Mouse (Mus musculus) intestine, embryonic 14.5 days (tissue): ENCODE results near the gene Cbarp. TPM values are rescaled to one million over a fixed set of nuclear protein-coding genes. Genes with fewer than 3 reads are reported as not detected.

Experiments used
- ATAC-seq: fragments of 200-750 bp; cut with Nextera tagmentation; replicated peaks from 2 replicates; pipeline ENCODE4 v1.8.0; 2017; ENCODE audit warnings: low read depth, moderate number of reproducible peaks, moderate TSS enrichment, moderate library complexity; ENCODE audit not compliant: low FRiP score, low TSS enrichment
- DNase-seq: peaks from one replicate; pipeline ENCODE4 v3.0.0-alpha.2; 2018; ENCODE audit warnings: low spot score
- H3K27ac ChIP-seq: fragments of 300-500 bp; sonication (generic); 2 replicates; pipeline ENCODE4 v1.5.1; 2014; ENCODE audit warnings: low read depth, mild to moderate bottlenecking, control low read depth
- H3K27me3 ChIP-seq: fragments of 300-500 bp; sonication (generic); replicated peaks from 2 replicates; pipeline ENCODE4 v1.6.1; 2014; ENCODE audit warnings: low read length, control low read depth; ENCODE audit not compliant: control insufficient read depth, insufficient read depth
- H3K36me3 ChIP-seq: fragments of 300-500 bp; sonication (generic); 2 replicates; pipeline ENCODE4 v1.6.1; 2014; ENCODE audit warnings: low read length, control low read depth; ENCODE audit not compliant: control insufficient read depth, insufficient read depth
- H3K4me1 ChIP-seq: fragments of 300-500 bp; sonication (generic); replicated peaks from 2 replicates; pipeline ENCODE4 v1.6.1; 2014; ENCODE audit warnings: low read length, control low read depth, mixed read lengths; ENCODE audit not compliant: control insufficient read depth, insufficient read depth
- H3K4me2 ChIP-seq: fragments of 300-500 bp; sonication (generic); 2 replicates; pipeline ENCODE4 v1.6.1; 2014; ENCODE audit warnings: low read length
- H3K4me3 ChIP-seq: fragments of 300-500 bp; sonication (generic); 2 replicates; pipeline ENCODE4 v1.5.1; 2014; ENCODE audit warnings: low read depth, low read length, control low read depth, mixed read lengths
- H3K9ac ChIP-seq: fragments of 300-500 bp; sonication (generic); 2 replicates; pipeline ENCODE4 v1.6.1; 2014; ENCODE audit warnings: mild to moderate bottlenecking, low read length
- H3K9me3 ChIP-seq: fragments of 300-500 bp; sonication (generic); 2 replicates; pipeline ENCODE4 v1.6.1; 2016; ENCODE audit warnings: low read length, control low read depth; ENCODE audit not compliant: control insufficient read depth
- WGBS: fragments of 180-500 bp; shearing (Covaris S2); extraction: QIAGEN DNeasy Blood & Tissue Kit; methylation state at CpG from one replicate; pipeline ENCODE4 v1.1.7; 2014; 5-methylcytosine and 5-hydroxymethylcytosine counted together
- polyA plus RNA-seq: library from polyadenylated mRNA; unstranded; fragments of >200 nt; fragmentation: Nextera tagmentation; extraction: Ambion mirVana; gene quantifications from 2 replicates; pipeline ENCODE4 v1.2.1, GENCODE M21; 2014

Gene Cbarp
- polyA plus RNA-seq, 1 experiment from 2014 or later, result 8.5 TPM

GRCm38 (mm10) chr10:80081075-80081474, 59.6 kb downstream of the Cbarp start:
- Histone ChIP-seq H3K4me1 (no peaks in the 10 kb centered on the region), H3K27ac (no peak overlapping the region), H3K36me3 (peaks cover 58% of the 10 kb centered on the region), H3K4me2 (no peak overlapping the region), H3K9me3 (no peaks in the 10 kb centered on the region), H3K27me3 (no peaks in the 10 kb centered on the region), H3K9ac (no peak overlapping the region), H3K4me3 (no peak overlapping the region)
- ATAC-seq, result no peak
- WGBS, result 68% methylated on average over 3 of the region's 3 CpGs
- no peak for DNase-seq

Other genes with a start within 250 kb of the Cbarp start
- not detected in 2 replicates for gene Cfd, start 250.0 kb downstream of the Cbarp start, polyA plus RNA-seq
- 42.0 and 46.3 TPM in 2 replicates for gene Med16, start 231.9 kb downstream of the Cbarp start, polyA plus RNA-seq
- not detected in 2 replicates for gene Gm26602, start 230.0 kb downstream of the Cbarp start, polyA plus RNA-seq
- gene Kiss1r, start 223.9 kb downstream of the Cbarp start, polyA plus RNA-seq, result 0.46 and 0.51 TPM in 2 replicates
- 122 and 126 TPM in 2 replicates for gene R3hdm4, start 219.6 kb downstream of the Cbarp start, polyA plus RNA-seq
- gene Arid3a, start 213.8 kb downstream of the Cbarp start, polyA plus RNA-seq, result 12.7 and 14.4 TPM in 2 replicates
- 126 and 134 TPM in 2 replicates for gene Wdr18, start 180.7 kb downstream of the Cbarp start, polyA plus RNA-seq
- 0.23 and 0.28 TPM in 2 replicates for gene Grin3b, start 170.1 kb downstream of the Cbarp start, polyA plus RNA-seq
- gene Tmem259, start 156.5 kb downstream of the Cbarp start, polyA plus RNA-seq, result 14.4 and 17.5 TPM in 2 replicates
- 320 and 368 TPM in 2 replicates for gene Cnn2, start 152.3 kb downstream of the Cbarp start, polyA plus RNA-seq
- 3.7 and 3.8 TPM in 2 replicates for gene Abca7, start 144.3 kb downstream of the Cbarp start, polyA plus RNA-seq
- 6.8 and 8.0 TPM in 2 replicates for gene Arhgap45, start 124.2 kb downstream of the Cbarp start, polyA plus RNA-seq
- gene Polr2e, start 101.0 kb downstream of the Cbarp start, polyA plus RNA-seq, result 255 and 274 TPM in 2 replicates
- gene Gpx4, start 93.7 kb downstream of the Cbarp start, polyA plus RNA-seq, result 607 and 623 TPM in 2 replicates
- gene Sbno2, start 35.3 kb downstream of the Cbarp start, polyA plus RNA-seq, result 14.1 TPM in 2 replicates
- gene Stk11, start 25.0 kb downstream of the Cbarp start, polyA plus RNA-seq, result 27.0 and 27.5 TPM in 2 replicates
- 590 and 627 TPM in 2 replicates for gene Atp5d, start 2.2 kb downstream of the Cbarp start, polyA plus RNA-seq
- 25.5 and 28.9 TPM in 2 replicates for gene Midn, start 7.4 kb upstream of the Cbarp start, polyA plus RNA-seq
- gene Cirbp, start 25.1 kb upstream of the Cbarp start, polyA plus RNA-seq, result 76.4 and 81.6 TPM in 2 replicates
- 15.8 and 16.7 TPM in 2 replicates for gene 1600002K03Rik, start 32.1 kb upstream of the Cbarp start, polyA plus RNA-seq
- gene Efna2, start 38.6 kb upstream of the Cbarp start, polyA plus RNA-seq, result 10.2 and 12.2 TPM in 2 replicates
- gene Mum1, start 85.6 kb upstream of the Cbarp start, polyA plus RNA-seq, result 61.3 and 66.5 TPM in 2 replicates
- 453 and 498 TPM in 2 replicates for gene Ndufs7, start 108.3 kb upstream of the Cbarp start, polyA plus RNA-seq
- 34.1 and 61.2 TPM in 2 replicates for gene Gamt, start 120.2 kb upstream of the Cbarp start, polyA plus RNA-seq
- 42.3 and 45.7 TPM in 2 replicates for gene Dazap1, start 120.7 kb upstream of the Cbarp start, polyA plus RNA-seq
- 1,236 and 1,315 TPM in 2 replicates for gene Rps15, start 151.6 kb upstream of the Cbarp start, polyA plus RNA-seq
- gene Apc2, start 155.1 kb upstream of the Cbarp start, polyA plus RNA-seq, result 7.8 and 9.1 TPM in 2 replicates
- gene 2310011J03Rik, start 179.7 kb upstream of the Cbarp start, polyA plus RNA-seq, result 43.4 and 45.2 TPM in 2 replicates
- 6.8 and 7.3 TPM in 2 replicates for gene Pcsk4, start 188.7 kb upstream of the Cbarp start, polyA plus RNA-seq
- gene Reep6, start 189.1 kb upstream of the Cbarp start, polyA plus RNA-seq, result 42.4 and 58.1 TPM in 2 replicates
- gene Adamtsl5, start 207.6 kb upstream of the Cbarp start, polyA plus RNA-seq, result 8.1 and 8.7 TPM in 2 replicates
- 0.22 and 0.32 TPM in 2 replicates for gene Plk5, start 215.6 kb upstream of the Cbarp start, polyA plus RNA-seq
- 5.3 and 6.7 TPM in 2 replicates for gene Mex3d, start 246.8 kb upstream of the Cbarp start, polyA plus RNA-seq